Mouse (Mus musculus) intestine, embryonic 15.5 days (tissue): ENCODE results near the gene Exoc6b. TPM values are rescaled to one million over a fixed set of nuclear protein-coding genes. Genes with fewer than 3 reads are reported as not detected.

Source experiments
- ATAC-seq: fragments of 200-750 bp; cut with Nextera tagmentation; 2 replicates; pipeline ENCODE4 v1.8.0; 2017; ENCODE audit warnings: moderate TSS enrichment, moderate library complexity
- H3K27ac ChIP-seq: fragments of 300-500 bp; sonication (generic); 2 replicates; pipeline ENCODE4 v1.5.1; 2015; ENCODE audit warnings: mild to moderate bottlenecking, inconsistent platforms
- H3K27me3 ChIP-seq: fragments of 300-500 bp; sonication (generic); replicated peaks from 2 replicates; pipeline ENCODE4 v1.6.1; 2015; ENCODE audit warnings: inconsistent platforms
- H3K36me3 ChIP-seq: fragments of 300-500 bp; sonication (generic); 2 replicates; pipeline ENCODE4 v1.6.1; 2015; ENCODE audit warnings: inconsistent platforms
- H3K4me1 ChIP-seq: fragments of 300-500 bp; sonication (generic); replicated peaks from 2 replicates; pipeline ENCODE4 v1.6.1; 2015; ENCODE audit warnings: inconsistent platforms
- H3K4me2 ChIP-seq: fragments of 300-500 bp; sonication (generic); replicated peaks from 2 replicates; pipeline ENCODE4 v1.6.1; 2015; ENCODE audit warnings: mild to moderate bottlenecking, inconsistent platforms
- H3K4me3 ChIP-seq: fragments of 300-500 bp; sonication (generic); replicated peaks from 2 replicates; pipeline ENCODE4 v1.5.1; 2015; ENCODE audit warnings: inconsistent platforms
- H3K9ac ChIP-seq: fragments of 300-500 bp; sonication (generic); 2 replicates; pipeline ENCODE4 v1.6.1; 2015; ENCODE audit warnings: inconsistent platforms
- H3K9me3 ChIP-seq: fragments of 300-500 bp; sonication (generic); 2 replicates; pipeline ENCODE4 v1.6.1; 2016; ENCODE audit warnings: inconsistent platforms
- WGBS: fragments of 180-500 bp; shearing (Covaris S2); methylation state at CpG from one replicate; pipeline ENCODE4 v1.1.7; 2015; 5-methylcytosine and 5-hydroxymethylcytosine counted together
- polyA plus RNA-seq: library from polyadenylated mRNA; unstranded; fragments of >200 nt; fragmentation: Nextera tagmentation; extraction: Ambion mirVana; gene quantifications from 2 replicates; pipeline ENCODE4 v1.2.1, GENCODE M21; 2015

Gene Exoc6b
- polyA plus RNA-seq, 1 experiment from 2014 or later = 19.5 TPM

DNA sequence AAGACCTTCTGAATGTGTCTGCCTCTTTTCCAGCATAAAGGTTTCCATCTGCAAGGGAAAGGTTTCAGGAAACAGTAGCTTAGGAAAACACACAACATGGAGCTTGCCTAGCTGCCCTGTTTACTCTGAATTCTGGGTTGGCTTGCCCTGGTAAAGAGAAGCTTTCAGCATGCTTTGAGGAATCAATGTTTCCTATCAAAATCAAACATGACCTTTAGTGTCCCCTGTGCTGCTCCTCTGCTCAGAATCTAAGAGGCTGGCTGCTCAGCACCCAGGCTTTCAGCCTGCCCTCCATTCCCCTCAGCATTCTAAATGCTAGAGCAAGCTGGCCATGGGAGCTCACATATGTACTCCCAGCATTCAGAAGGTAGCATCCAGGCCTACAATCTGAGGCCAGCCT is 228.2 kb downstream of the Exoc6b start:
- H3K27ac ChIP-seq = no peak overlapping the region
- no peaks in the 10 kb centered on the region for H3K4me1 ChIP-seq
- H3K36me3 ChIP-seq = no peaks in the 10 kb centered on the region
- no peak overlapping the region for H3K9ac ChIP-seq
- no peak for ATAC-seq
- H3K4me3 ChIP-seq = no peak overlapping the region
- H3K9me3 ChIP-seq = no peaks in the 10 kb centered on the region
- H3K4me2 ChIP-seq = no peak overlapping the region
- no peaks in the 10 kb centered on the region for H3K27me3 ChIP-seq

DNA sequence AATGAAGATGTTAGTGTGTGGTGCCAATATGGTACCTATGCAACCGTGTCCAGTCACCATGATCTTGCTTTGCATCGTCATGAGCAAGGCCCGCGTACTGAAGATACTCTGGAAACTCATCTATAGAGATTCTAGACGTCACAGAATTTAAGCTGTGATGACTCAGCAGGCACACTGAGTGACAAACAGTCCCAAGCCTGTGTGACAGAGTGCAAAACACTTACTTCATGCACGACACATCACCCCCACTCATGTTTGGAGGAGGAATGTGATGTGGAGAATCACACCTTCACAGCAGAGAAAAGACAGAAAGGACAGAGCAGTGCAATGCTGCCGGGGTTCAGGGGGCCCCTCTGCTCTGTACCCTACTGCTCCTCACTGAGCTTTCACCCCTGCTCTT is 261.8 kb downstream of the Exoc6b start:
- Histone ChIP-seq H3K4me2 (no peak overlapping the region), H3K4me1 (no peaks in the 10 kb centered on the region), H3K4me3 (no peak overlapping the region), H3K9me3 (no peaks in the 10 kb centered on the region), H3K9ac (no peak overlapping the region), H3K27ac (no peak overlapping the region), H3K36me3 (no peaks in the 10 kb centered on the region), H3K27me3 (no peaks in the 10 kb centered on the region)
- 86% methylated on average over 7 of the region's 7 CpGs for WGBS
- ATAC-seq = no peak

DNA sequence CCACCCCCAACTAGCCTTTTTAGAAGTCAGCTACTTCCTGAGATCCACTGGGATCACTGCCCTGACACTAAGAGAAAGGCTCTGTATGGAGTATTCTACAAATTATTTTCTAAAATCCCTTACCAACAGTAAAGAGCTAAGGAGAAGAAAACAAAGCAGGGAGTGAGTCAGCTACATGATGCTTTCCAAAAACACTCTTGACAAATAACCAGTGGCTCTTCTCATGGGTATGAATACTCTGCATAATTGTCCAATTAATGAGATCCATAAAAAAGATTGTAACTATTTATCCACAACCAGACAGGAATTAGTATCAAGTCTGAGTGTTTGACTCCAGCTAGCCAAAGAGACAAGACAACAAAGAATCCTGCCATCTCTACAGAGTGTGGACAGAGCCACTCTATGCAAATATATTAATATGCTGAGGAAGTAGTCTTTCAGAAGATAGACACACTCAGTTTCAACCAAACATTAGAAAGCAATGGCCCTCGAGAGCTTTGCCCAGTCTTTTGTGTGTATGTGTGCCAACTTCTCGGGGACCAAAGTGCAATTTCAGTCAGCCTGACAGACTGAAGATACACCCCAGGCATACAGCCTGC is 263.1 kb downstream of the Exoc6b start:
- no peaks in the 10 kb centered on the region for H3K9me3 ChIP-seq
- H3K27ac ChIP-seq = no peak overlapping the region
- H3K36me3 ChIP-seq = no peaks in the 10 kb centered on the region

DNA sequence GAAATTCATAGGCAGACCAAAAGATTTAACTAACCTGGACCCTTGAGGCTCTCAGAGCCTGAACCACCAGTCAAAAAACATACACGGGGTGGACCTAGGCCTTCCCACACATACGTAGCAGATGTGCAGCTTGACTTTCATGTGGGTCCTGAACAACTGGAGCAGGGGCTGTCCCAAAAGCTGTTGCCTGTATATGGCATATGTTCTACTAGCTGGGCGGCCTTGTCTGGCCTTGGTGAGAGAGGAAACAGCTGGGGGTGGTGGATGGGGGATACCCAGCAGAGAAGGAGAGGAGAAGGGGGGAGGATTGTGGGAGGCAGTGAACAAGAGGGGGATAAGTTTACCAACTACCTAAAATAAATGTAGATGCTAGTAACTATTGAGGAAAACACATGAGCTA is 270.6 kb downstream of the Exoc6b start:
- Histone ChIP-seq H3K27me3 (no peaks in the 10 kb centered on the region), H3K9ac (no peak overlapping the region), H3K9me3 (no peaks in the 10 kb centered on the region), H3K36me3 (no peaks in the 10 kb centered on the region), H3K4me3 (no peak overlapping the region), H3K27ac (no peak overlapping the region), H3K4me2 (no peak overlapping the region), H3K4me1 (0 out of 2 replicates have a peak, but pooled peaks cover 6% of the 10 kb centered on the region)
- no peak for ATAC-seq
- 79% methylated on average over 3 of the region's 3 CpGs for WGBS

More for the DNA sequence above, 263.1 kb downstream of the Exoc6b start:
- WGBS = 56% methylated on average over 2 of the region's 2 CpGs
- Histone ChIP-seq H3K4me3 (no peak overlapping the region), H3K27me3 (no peaks in the 10 kb centered on the region), H3K4me2 (no peak overlapping the region), H3K4me1 (no peaks in the 10 kb centered on the region), H3K9ac (no peak overlapping the region)
- ATAC-seq = no peak

DNA sequence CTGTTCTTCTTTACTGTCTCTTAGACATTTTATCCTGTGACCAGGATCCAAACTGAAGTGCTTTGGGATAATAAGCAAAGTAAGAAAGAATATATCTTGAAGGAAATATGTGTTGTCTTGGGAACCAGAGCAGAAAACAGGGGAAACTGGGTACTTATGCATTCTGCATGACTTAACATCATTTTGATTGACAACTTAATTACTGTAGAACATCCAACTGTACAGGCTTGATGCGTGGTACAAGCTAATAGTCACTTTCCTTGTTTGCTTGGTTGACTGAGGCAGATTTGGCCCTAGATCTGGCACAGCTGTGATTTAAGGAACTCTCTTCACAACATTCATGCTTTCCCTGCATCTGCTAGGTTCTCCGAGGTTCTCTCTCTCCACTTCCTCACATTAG is 285.3 kb downstream of the Exoc6b start:
- Histone ChIP-seq H3K9ac (no peak overlapping the region), H3K4me2 (no peak overlapping the region), H3K36me3 (no peaks in the 10 kb centered on the region), H3K27me3 (no peaks in the 10 kb centered on the region), H3K4me1 (no peaks in the 10 kb centered on the region), H3K9me3 (no peaks in the 10 kb centered on the region), H3K4me3 (no peak overlapping the region), H3K27ac (no peak overlapping the region)
- no peak for ATAC-seq
- 72% methylated on average over 2 of the region's 2 CpGs for WGBS

DNA sequence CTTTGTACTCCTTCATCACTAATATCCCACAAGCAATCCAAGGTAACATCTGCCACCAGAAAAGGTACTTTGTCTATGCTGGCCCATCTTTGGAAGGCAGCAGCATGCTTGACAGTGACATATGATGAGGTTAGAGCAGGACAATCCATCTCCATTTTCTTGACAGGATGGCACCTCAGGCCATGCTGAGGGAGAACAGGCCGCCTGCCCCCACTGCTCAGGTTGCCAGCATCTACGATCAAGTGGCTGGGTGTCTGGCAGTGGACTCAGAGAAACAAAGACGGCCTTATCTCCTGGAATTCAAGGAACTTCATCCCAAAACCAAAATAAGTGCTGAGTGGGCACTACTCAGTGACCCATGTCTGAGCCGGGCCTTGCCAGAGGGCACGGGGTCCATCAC is 289.3 kb downstream of the Exoc6b start:
- no peak overlapping the region for H3K27ac ChIP-seq
- WGBS = 42% methylated on average over 5 of the region's 5 CpGs
- no peak overlapping the region for H3K4me2 ChIP-seq
- H3K9me3 ChIP-seq = no peaks in the 10 kb centered on the region
- no peak overlapping the region for H3K4me3 ChIP-seq
- H3K4me1 ChIP-seq = no peaks in the 10 kb centered on the region
- no peaks in the 10 kb centered on the region for H3K27me3 ChIP-seq
- no peaks in the 10 kb centered on the region for H3K36me3 ChIP-seq
- H3K9ac ChIP-seq = no peak overlapping the region
- ATAC-seq = no peak

DNA sequence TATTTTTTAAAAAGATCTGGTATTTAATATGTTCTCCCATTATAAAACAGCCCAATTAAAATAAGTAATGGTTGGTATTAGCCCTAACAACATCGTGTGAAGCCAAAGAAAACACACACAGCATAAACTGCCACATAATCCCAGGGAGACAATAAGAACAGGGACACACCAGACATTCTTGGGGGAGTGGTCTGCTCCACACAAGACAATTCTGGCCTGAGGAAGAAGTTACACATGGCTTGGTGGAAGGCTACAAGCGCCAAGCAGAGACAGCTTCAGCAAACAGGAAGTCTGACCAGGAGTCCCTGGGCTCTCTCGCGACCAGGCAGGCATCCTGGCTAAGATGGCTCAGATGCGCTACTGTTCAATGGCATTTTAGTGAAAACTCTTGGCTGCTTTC is 290.3 kb downstream of the Exoc6b start:
- Histone ChIP-seq H3K27me3 (no peaks in the 10 kb centered on the region), H3K4me1 (no peaks in the 10 kb centered on the region; the same call in 1 of the 2 replicates), H3K36me3 (no peaks in the 10 kb centered on the region), H3K9me3 (no peaks in the 10 kb centered on the region), H3K4me2 (no peak overlapping the region), H3K4me3 (no peak overlapping the region), H3K27ac (no peak overlapping the region), H3K9ac (no peak overlapping the region)
- ATAC-seq = no peak
- 51% methylated on average over 5 of the region's 5 CpGs for WGBS

DNA sequence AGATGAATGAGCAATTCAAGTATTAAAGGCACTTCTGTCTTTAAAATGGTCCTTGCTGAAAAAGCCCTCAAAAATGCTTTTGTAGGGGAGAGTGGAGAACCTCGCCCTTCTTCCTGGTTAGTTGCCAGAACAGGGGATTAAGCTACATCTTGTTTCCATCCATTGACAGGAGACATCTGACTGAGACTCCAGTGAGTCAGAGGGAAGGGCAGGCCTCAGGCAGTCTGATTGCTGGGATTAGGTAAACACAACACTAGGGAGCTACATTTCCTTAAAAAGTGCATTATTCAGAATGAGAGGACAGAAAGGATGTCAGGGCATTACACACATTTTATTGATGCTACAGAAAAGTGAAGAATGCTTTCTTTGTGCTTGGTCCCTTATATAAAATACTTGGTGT is 293.4 kb downstream of the Exoc6b start:
- ATAC-seq = no peak
- Histone ChIP-seq H3K9me3 (no peaks in the 10 kb centered on the region), H3K9ac (no peak overlapping the region), H3K27ac (no peak overlapping the region), H3K4me3 (no peak overlapping the region), H3K4me1 (no peaks in the 10 kb centered on the region; the same call in 1 of the 2 replicates), H3K4me2 (no peak overlapping the region), H3K27me3 (no peaks in the 10 kb centered on the region), H3K36me3 (no peaks in the 10 kb centered on the region)
- 36% methylated on average over 1 of the region's 1 CpGs for WGBS

DNA sequence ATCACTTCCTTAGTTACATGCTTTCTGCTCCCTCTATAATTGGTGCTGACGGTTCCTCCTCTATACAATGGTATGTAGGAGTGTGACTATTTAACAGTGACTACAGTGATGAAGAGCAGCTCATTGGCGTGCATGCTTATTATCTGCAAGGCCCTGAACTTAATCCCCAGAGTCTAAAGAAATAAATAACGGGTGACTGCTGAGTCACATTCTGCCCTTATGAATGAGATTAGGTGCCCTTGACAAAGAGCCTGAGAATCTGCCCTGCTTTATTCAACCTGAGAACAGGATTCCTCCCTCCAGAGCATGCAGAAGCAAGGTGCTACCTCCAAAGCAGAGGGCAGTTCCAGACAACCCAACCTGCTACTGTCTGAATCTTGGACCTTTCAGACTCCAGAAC is 314.0 kb downstream of the Exoc6b start:
- H3K9me3 ChIP-seq = no peaks in the 10 kb centered on the region
- no peak for ATAC-seq
- no peak overlapping the region for H3K4me3 ChIP-seq
- H3K4me1 ChIP-seq = no peaks in the 10 kb centered on the region
- no peak overlapping the region for H3K27ac ChIP-seq
- H3K4me2 ChIP-seq = no peak overlapping the region
- no peaks in the 10 kb centered on the region for H3K27me3 ChIP-seq
- no peaks in the 10 kb centered on the region for H3K36me3 ChIP-seq
- H3K9ac ChIP-seq = no peak overlapping the region
- WGBS = 67% methylated on average over 3 of the region's 3 CpGs

DNA sequence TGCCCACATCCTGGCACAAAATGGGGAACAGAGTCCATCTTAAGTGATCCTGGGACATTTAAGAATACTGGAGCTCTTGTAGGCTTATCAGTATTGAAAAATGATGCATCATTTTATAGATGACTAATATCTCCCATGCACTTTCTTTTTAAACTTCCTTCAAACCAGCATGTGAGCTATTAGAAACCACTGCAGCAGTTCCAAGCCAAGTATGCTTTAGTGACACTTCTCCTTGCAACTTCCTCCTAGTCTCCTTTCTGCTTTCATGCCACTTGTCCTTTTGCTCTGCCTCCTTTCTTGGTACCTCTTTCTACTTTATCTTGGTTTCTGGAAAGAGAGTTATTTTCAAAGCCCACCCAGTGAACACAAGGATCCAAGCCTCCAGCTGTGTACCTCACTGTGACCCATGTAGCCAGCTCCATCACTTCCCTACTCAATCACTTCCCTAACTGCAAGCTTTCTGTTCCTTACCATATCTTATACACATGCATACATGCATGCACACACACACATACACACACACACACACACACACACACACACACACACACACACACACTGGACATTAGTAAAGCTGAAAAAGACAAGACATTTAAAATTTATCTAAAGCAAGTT is 316.4 kb downstream of the Exoc6b start:
- Histone ChIP-seq H3K9me3 (no peaks in the 10 kb centered on the region), H3K27ac (no peak overlapping the region), H3K4me3 (no peak overlapping the region), H3K4me2 (no peak overlapping the region), H3K4me1 (no peaks in the 10 kb centered on the region), H3K27me3 (no peaks in the 10 kb centered on the region), H3K36me3 (no peaks in the 10 kb centered on the region), H3K9ac (no peak overlapping the region)
- no peak for ATAC-seq

DNA sequence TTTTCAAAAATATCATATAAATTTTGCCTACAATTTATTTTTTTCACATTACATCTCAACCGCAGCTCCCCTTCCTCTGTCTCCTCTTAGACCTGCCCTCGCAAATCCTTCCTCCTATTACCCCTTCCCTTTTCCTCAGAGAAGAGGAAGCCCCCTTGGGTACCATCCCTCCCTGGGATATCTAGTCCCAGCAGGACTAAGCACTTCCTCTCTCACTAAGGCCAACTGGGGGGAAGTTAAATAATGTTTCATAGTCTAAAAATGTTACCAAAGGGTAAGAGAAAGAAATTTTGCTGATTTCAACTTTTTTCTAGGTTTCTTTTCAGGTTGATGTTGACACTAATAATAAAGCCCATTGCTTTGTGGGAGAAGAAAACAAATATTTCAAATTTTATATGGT is 317.9 kb downstream of the Exoc6b start:
- WGBS = 79% methylated on average over 2 of the region's 2 CpGs
- no peaks in the 10 kb centered on the region for H3K4me1 ChIP-seq

DNA sequence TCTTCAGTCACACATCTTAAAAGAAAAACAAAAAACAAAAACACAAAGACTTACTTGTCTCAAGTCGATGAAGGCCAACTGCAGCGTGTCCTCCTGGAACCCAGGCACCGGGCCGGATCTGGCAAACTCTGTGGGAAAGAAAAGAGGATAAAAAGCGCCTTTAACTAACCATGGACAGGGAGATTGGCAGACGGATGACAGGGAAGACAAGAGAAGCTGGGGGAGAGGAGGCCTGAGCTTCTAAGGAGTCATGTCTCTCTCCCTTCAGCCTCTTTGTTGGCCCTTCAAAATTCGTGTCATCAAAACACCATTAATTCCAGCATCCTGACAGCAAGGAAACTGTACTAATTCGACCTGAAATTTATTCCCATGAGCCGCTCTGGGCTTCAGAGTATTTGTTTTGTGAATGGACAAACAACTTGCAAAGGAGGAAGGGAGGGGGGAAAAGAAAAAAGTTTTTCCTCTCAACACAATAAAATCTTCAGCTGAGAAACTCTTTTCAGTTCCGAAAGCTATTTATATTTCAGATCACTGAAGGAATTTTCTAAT is 322.4 kb downstream of the Exoc6b start:
- Histone ChIP-seq H3K4me1 (no peaks in the 10 kb centered on the region), H3K4me3 (no peak overlapping the region), H3K27ac (no peak overlapping the region), H3K36me3 (no peaks in the 10 kb centered on the region), H3K9ac (no peak overlapping the region), H3K4me2 (no peak overlapping the region), H3K27me3 (no peaks in the 10 kb centered on the region), H3K9me3 (no peaks in the 10 kb centered on the region)
- 77% methylated on average over 10 of the region's 10 CpGs for WGBS
- no peak for ATAC-seq

More for the DNA sequence above, 317.9 kb downstream of the Exoc6b start:
- Histone ChIP-seq H3K36me3 (no peaks in the 10 kb centered on the region), H3K27ac (no peak overlapping the region), H3K27me3 (no peaks in the 10 kb centered on the region), H3K9ac (no peak overlapping the region), H3K9me3 (no peaks in the 10 kb centered on the region), H3K4me2 (no peak overlapping the region), H3K4me3 (no peak overlapping the region)
- no peak for ATAC-seq

DNA sequence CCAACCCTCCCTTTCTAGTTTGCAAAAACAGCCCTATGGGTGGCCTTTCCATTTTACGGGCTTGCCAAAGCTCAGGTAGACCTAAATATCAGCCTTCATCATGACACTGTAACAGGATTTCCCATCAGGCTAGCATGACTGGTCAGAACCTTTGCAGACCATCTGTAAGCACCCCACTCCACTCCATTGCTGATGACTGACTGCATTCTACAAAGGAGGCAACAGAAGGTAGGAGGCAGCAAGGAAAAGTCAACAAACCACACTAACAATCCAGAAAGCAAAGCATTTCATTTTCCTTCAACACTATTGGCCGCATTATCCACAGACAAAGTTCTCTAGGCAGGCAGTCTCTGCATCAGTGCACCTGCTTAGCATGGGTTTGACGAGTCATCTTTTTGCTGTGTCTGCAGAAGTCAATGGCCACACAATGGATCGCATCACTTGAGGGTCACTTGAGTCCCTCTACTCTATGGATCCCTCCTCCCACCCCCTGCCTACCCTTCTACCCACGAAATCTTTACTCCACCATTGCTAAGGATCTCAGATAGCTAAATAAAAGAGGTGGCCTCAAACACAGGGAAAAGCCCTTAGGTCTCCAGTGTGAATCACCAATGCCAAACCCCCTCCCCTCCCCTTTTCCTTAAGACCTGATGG is 323.0 kb downstream of the Exoc6b start:
- no peak overlapping the region for H3K27ac ChIP-seq
- H3K4me1 ChIP-seq = no peaks in the 10 kb centered on the region
- H3K9ac ChIP-seq = no peak overlapping the region
- no peak for ATAC-seq
- H3K9me3 ChIP-seq = no peaks in the 10 kb centered on the region
- no peaks in the 10 kb centered on the region for H3K36me3 ChIP-seq
- no peaks in the 10 kb centered on the region for H3K27me3 ChIP-seq
- H3K4me3 ChIP-seq = no peak overlapping the region
- 89% methylated on average over 5 of the region's 5 CpGs for WGBS
- no peak overlapping the region for H3K4me2 ChIP-seq
